Mouse (Mus musculus): Measurements from ENCODE around the gene Ptk7.

Ptk7 gene

GRCm38 (mm10) chr17:46628791-46629684 is at the start of gene Ptk7:
TSS of gene Ptk7 (minus strand) at chr17:46629504.
- peak; percentile 96 for DNase-seq

- DNase-seq, result no peak
Observed at GRCm38 (mm10) chr17:46678911-46679310, 49.6 kb upstream of the Ptk7 start.

- no peak for DNase-seq
Observed at GRCm38 (mm10) chr17:46678416-46678815, 49.1 kb upstream of the Ptk7 start, which contains the start of gene Mea1. TSS of gene Mea1 (plus strand) at chr17:46678793.

GRCm38 (mm10) chr17:46674530-46675283 is 45.4 kb upstream of the Ptk7 start:
- DNase-seq, result no peak

- DNase-seq, result peak; percentile 95
Observed at GRCm38 (mm10) chr17:46673850-46674529, 44.7 kb upstream of the Ptk7 start, which contains the start of gene Rrp36. TSS of gene Rrp36 (minus strand) at chr17:46674352.

GRCm38 (mm10) chr17:46669911-46670310 is 40.6 kb upstream of the Ptk7 start:
- DNase-seq, result no peak

- DNase-seq, result no peak
Observed at GRCm38 (mm10) chr17:46667712-46668111, 38.4 kb upstream of the Ptk7 start.

GRCm38 (mm10) chr17:46662730-46663129 is 33.4 kb upstream of the Ptk7 start:
- peak; percentile 54 for DNase-seq

- DNase-seq, result no peak
Observed at GRCm38 (mm10) chr17:46661981-46662380, 32.7 kb upstream of the Ptk7 start.

- no peak for DNase-seq
Observed at GRCm38 (mm10) chr17:46661351-46661750, 32.0 kb upstream of the Ptk7 start.

- no peak for DNase-seq
Observed at GRCm38 (mm10) chr17:46656054-46656453, 26.8 kb upstream of the Ptk7 start.

- no peak for DNase-seq
Observed at GRCm38 (mm10) chr17:46651755-46652547, 22.6 kb upstream of the Ptk7 start.

- DNase-seq, result no peak
Observed at GRCm38 (mm10) chr17:46651292-46651691, 22.0 kb upstream of the Ptk7 start.

- DNase-seq, result peak; percentile 97
Observed at GRCm38 (mm10) chr17:46650232-46651031, 21.1 kb upstream of the Ptk7 start, which contains the start of gene Cul7. TSS of gene Cul7 (plus strand) at chr17:46650337.

GRCm38 (mm10) chr17:46649811-46650210 is 20.5 kb upstream of the Ptk7 start:
- peak; percentile 60 for DNase-seq

- DNase-seq, result no peak
Observed at GRCm38 (mm10) chr17:46648436-46648835, 19.1 kb upstream of the Ptk7 start.

GRCm38 (mm10) chr17:46647279-46647678 is 18.0 kb upstream of the Ptk7 start:
- DNase-seq, result no peak

GRCm38 (mm10) chr17:46646322-46646662 is 17.0 kb upstream of the Ptk7 start:
- no peak for DNase-seq

- peak; percentile 99 for DNase-seq
Observed at GRCm38 (mm10) chr17:46645561-46646321, 16.4 kb upstream of the Ptk7 start, which contains the start of the genes Klc4 and Mrpl2. TSS of gene Klc4 (minus strand) at chr17:46646022. TSS of gene Mrpl2 (plus strand) at chr17:46646229.

- DNase-seq, result peak; percentile 87
Observed at GRCm38 (mm10) chr17:46644916-46645475, 15.7 kb upstream of the Ptk7 start.
